ENCODE assay signal across 8 mouse cellular contexts in the genomic region with DNA sequence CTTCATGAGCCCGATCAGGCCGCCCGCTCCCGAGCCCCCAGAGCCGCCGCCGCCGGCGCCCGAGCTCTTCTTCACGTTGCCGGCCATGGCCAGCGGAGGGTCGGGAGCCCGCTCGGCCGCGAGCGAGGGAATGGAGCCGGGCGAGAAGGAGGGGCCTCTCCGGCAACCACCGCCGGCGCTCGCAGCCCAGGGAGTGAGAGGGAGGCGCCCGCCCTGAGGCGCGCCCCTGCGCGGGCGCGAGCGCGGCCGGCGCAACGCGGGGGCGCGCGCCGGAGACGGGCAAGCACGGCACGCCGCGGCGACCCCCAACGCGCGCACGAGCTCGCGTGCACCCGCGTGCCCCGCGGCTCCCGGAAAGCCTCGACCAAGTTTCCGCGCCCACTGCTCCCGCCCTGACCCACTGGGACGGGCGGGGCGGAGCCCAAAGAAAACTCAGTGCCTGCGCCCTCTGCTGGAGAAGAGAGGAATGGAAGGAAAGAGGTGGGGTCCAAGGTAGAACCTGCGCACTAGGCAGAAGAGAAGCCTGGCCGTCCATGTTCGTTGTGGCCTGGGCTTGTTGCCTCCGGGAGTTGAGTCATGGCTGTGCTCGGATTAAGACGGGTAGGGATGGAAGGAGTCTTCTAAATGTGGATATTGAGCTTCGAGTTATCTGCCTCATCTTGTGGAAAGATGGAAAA. TPM values are rescaled to one million over a fixed set of nuclear protein-coding genes. Genes with fewer than 3 reads are reported as not detected.
A peak's percentile ranks its signal among the peaks of the same experiment; 100 is the strongest.
DNase-seq lines count a peak whose midpoint lies in the region; ATAC-seq lines count a peak whose summit lies in the region.

A gene (minus strand): TSS at position 248 of the 677 bp plus-strand sequence.

- no peaks in the 10 kb centered on the region for H3K36me3 ChIP-seq in lung, embryonic 16.5 days (ENCODE audit: control insufficient read depth, insufficient read depth, low read length)

- peaks cover 12% of the 10 kb centered on the region for H3K4me1 ChIP-seq in lung, embryonic 16.5 days (replicated peaks; ENCODE audit: control insufficient read depth, insufficient read depth, low read length)

- ATAC-seq in hematopoietic stem cell, adult 5-6 weeks (replicated peaks in 1 of 2; ENCODE audit: insufficient read depth in 1 of 2, low FRiP score in 2 of 2, low TSS enrichment in 1 of 2, low read depth in 1 of 2, poor library complexity in 2 of 2, severe bottlenecking in 2 of 2) = peak; percentile 75 to 91
- ATAC-seq in lung, embryonic 16.5 days (ENCODE audit: low read depth) = peak; percentile 93

- no peaks in the 10 kb centered on the region for H3K27me3 ChIP-seq in lung, embryonic 16.5 days (ENCODE audit: control insufficient read depth, insufficient read depth, low read depth, low read length)

- DNase-seq in MEL-GATA-1-ER (ENCODE audit: extremely low read depth, low read depth) = peak; percentile 83
- DNase-seq in cerebellum, adult 8-10 months = peak; percentile 99
- DNase-seq in forelimb bud, embryonic 11.5 days (ENCODE audit: low read depth, low spot score) = peak; percentile 99
- DNase-seq in layer of hippocampus, adult 9-10 months (ENCODE audit: low spot score) = peak; percentile 98
- peak; percentile 99 for DNase-seq in ovary, postnatal 10 days (ENCODE audit: low spot score)
- DNase-seq in thymus, postnatal 10 days (ENCODE audit: low spot score in 2 of 2) = peak; percentile 98 to 99

- H3K9me3 ChIP-seq in lung, embryonic 16.5 days (ENCODE audit: control insufficient read depth, low read length) = no peaks in the 10 kb centered on the region

- peak within 1 kb of the TSS; percentile 92 for H3K27ac ChIP-seq in lung, embryonic 16.5 days (ENCODE audit: low read length)

- H3K9ac ChIP-seq in lung, embryonic 16.5 days (ENCODE audit: low read length) = peak within 1 kb of the TSS; percentile 93

- H3K4me2 ChIP-seq in lung, embryonic 16.5 days (ENCODE audit: low read depth, low read length) = peak within 1 kb of the TSS; percentile 82

- peak within 1 kb of the TSS; percentile 92 for H3K4me3 ChIP-seq in lung, embryonic 16.5 days (ENCODE audit: low read length)

- WGBS in lung, embryonic 16.5 days = under 1% methylated on average over 61 of the region's 76 CpGs

RNA-seq across cellular contexts. Expression of the gene that starts here (rescaled TPM):
- 19.6 and 35.0 TPM in 2 replicates for total RNA-seq in hematopoietic stem cell, adult 5-6 weeks (2017)
- polyA plus RNA-seq in lung, embryonic 16.5 days (2015; fragmentation: Nextera tagmentation; extraction: Ambion mirVana) = 15.3 and 15.5 TPM in 2 replicates

Comparison
In these comparisons a context has a peak if more than half of its experiments do, and no peak if none do; other contexts are left out.
1. Peak in every context shown above with its lines: DNase-seq, ATAC-seq, H3K4me3 ChIP-seq and H3K27ac ChIP-seq.